ENCODE assay signal across 8 mouse cellular contexts in the genomic region with DNA sequence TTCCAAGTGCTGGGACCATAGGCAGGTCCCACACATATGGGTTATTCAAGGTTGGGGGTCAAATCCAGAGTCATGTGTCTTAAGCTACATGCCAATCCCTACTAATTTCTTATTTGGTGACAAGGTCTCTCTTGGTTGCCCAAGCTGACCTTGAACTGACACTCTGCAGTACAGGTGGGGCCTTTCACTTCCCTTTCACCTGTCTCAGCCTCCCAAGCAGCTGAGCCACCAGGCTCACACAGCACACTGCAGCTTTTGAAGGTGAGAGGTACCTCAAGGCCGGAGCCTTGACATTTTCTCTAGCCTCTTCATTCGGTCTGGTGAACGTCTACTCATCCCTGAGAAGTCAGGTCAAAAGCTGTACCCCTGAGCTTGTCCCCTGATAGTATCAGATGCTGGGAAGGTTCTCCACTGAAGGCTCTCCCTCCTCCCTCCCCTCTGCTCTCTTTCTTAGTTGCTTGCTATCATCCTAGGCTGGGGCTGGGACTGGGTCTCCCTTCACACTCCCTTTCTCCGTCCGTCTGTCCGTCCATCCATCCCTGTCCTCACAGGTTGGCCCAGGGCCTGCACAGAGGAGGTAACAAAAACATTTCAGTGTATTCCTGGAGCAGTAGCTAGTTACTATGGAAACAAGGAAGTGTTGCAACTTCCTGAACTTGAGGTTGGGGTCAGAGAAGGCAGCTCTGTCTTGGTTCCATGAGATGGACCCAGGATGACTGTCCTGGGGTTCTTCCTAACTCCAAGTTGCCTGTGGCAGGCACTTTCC. TPM values are rescaled to one million over a fixed set of nuclear protein-coding genes. Genes with fewer than 3 reads are reported as not detected.
DNase-seq lines count a peak whose midpoint lies in the region; ATAC-seq and TF ChIP-seq lines count a peak whose summit lies in the region.

No protein-coding gene starts in this region.

- H3K4me2 ChIP-seq in lung, embryonic 14.5 days: no peak overlapping the region

- no peak overlapping the region for H3K4me3 ChIP-seq in lung, embryonic 14.5 days (ENCODE audit: low read depth, low read length)

- H3K36me3 ChIP-seq in lung, embryonic 14.5 days (ENCODE audit: insufficient read depth): 0 out of 2 replicates have a peak, but pooled peaks cover 8% of the 10 kb centered on the region

- TF ChIP-seq CTCF in lung, embryonic 14.5 days (IDR thresholded peaks at IDR 0.05; ENCODE audit: low read depth): no peak

- intact Hi-C loops in heart, postnatal 36 days (cut with DNase I): loop anchor here (5.0 kb wide), 1 partner anchor 155 kb away; no protein-coding TSS in a partner anchor

- peak; percentile 98 for DNase-seq in heart, adult 11 months
- no peak for DNase-seq in heart, postnatal 36 days
- peak; percentile 27 for DNase-seq in CD4-positive helper T cell, adult 2 months (ENCODE audit: low read depth, low spot score)
- DNase-seq in induced T-regulatory cell, adult 2 months (ENCODE audit: low read depth): peak; percentile 58
- peak; percentile 44 for DNase-seq in lung, embryonic 14.5 days
- no peak for DNase-seq in right cerebral cortex, adult 2 months (ENCODE audit: low spot score in 2 of 2)
- DNase-seq in cerebellum, adult 9-11 months: no peak
- no peak for DNase-seq in cerebellum, adult 18-20 months

- H3K27me3 ChIP-seq in lung, embryonic 14.5 days (ENCODE audit: insufficient read depth, low read length): no peaks in the 10 kb centered on the region

- 51% methylated on average over 6 of the region's 6 CpGs for WGBS in lung, embryonic 14.5 days

- no peak overlapping the region for H3K9ac ChIP-seq in lung, embryonic 14.5 days

- no peaks in the 10 kb centered on the region for H3K9me3 ChIP-seq in lung, embryonic 14.5 days (ENCODE audit: low read depth, low read length)

- no peak overlapping the region for H3K27ac ChIP-seq in lung, embryonic 14.5 days (ENCODE audit: low read depth)

- peaks cover 42% of the 10 kb centered on the region for H3K4me1 ChIP-seq in lung, embryonic 14.5 days (ENCODE audit: insufficient read depth)

- no peak for ATAC-seq in lung, embryonic 14.5 days (ENCODE audit: insufficient read depth)

RNA-seq across cellular contexts. Expression of gene Zmiz1, which starts 13.3 kb away (rescaled TPM):
- 10 to 100 TPM; 38.8 to 41.7 TPM for total RNA-seq in heart, postnatal 36 days (2021)
- 33.5 TPM in 2 replicates for polyA plus RNA-seq in lung, embryonic 14.5 days (2014; fragmentation: Nextera tagmentation; extraction: Ambion mirVana)

Comparison
In these comparisons a context has a peak if more than half of its experiments do, and no peak if none do; other contexts are left out.
1. DNase-seq: peak in heart, adult 11 months (single experiment), CD4-positive helper T cell, adult 2 months (single experiment), induced T-regulatory cell, adult 2 months (single experiment) and lung, embryonic 14.5 days (single experiment); none in heart, postnatal 36 days (0 of 2), right cerebral cortex, adult 2 months (0 of 2), cerebellum, adult 9-11 months (single experiment) and cerebellum, adult 18-20 months (0 of 2).